Mouse (Mus musculus): ENCODE measurements around the gene Fam169b.

- TF ChIP-seq CTCF (conservative IDR thresholded peaks at IDR 0.05; ENCODE audit: low read length) (no peak), POU5F1 (IDR thresholded peaks at IDR 0.05; ENCODE audit: borderline replicate concordance, low read length) (no peak)
These were observed 45.3 kb downstream of the Fam169b start for GRCm38 (mm10) chr7:68318979-68319378.
